Mouse (Mus musculus): Measurements from ENCODE around the gene Limk1.

The Limk1 gene

DNA sequence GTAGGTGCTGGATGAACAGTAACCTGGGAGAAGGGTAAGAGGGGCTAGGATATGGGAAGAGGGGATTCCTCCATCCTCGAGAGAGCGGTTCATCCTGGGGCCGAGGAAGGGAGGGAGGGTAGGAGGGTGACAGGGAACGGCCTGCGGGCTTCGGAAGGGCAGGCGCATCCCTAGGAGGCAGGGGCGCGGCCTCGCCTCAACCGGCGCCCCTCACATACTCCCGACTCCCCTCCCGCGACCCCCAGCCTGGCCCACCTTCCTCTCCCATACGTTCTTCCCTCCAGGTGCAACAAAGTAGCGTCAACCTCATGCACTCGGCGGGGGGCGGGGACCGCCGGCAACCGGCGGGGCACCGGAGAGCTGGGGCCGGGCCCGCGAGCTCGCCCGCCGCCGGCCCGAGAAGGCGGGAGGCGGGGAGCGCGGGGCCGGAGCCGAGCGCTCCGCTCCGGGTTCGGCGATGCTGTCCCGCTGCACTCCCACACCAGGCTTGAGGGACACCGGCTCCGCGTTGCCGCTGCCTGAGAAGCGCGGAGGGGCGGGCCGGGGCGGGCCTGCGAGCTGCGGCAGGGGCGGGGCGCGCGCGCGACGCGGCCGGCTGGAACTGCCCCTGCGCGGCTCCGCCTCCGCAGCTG, at the start of gene Limk1:
Limk1 (minus strand) TSS at position 513 of the 632 bp plus-strand sequence.
- DNase-seq (ENCODE audit: low spot score) = no peak

DNA sequence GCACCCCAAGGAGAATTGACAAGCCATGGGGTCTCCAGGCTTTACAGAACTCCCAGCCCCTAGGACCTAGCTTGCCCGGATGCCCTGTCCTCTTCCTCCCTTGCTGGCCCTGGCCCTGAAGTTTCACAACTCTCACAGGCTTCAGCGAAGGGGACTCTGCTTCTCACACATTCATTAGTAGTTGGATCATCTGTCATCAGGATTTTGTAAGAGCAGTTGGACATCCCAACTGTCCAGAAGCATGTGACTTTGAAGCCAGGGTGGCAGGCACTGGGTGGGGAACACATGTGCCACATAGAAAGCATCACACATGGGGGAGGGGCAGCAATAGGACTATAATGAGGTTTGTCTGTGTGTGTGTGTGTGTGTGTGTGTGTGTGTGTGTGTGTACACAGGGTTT, 46.5 kb upstream of the Limk1 start:
- DNase-seq (ENCODE audit: low spot score) = peak; percentile 25

DNA sequence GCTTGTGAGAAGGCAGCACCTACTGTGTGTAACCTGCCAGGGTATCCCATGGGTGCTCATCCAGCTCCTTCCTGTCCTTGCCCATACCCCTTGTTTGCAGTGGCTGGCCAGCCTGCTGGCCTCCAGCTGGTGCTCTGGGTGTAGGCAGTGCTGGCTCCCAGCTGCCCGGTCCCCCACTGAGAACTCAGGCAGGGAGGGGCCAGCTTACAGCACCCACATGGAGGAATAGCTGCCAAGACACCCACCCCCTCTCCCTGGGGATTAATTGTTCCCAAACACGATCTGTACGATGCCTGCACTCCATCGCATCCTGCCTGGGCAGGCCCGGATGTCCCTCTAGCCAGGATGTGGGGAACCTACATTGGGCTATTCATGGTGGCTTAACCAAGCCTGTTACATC, 45.7 kb upstream of the Limk1 start:
- no peak for DNase-seq (ENCODE audit: low spot score)

DNA sequence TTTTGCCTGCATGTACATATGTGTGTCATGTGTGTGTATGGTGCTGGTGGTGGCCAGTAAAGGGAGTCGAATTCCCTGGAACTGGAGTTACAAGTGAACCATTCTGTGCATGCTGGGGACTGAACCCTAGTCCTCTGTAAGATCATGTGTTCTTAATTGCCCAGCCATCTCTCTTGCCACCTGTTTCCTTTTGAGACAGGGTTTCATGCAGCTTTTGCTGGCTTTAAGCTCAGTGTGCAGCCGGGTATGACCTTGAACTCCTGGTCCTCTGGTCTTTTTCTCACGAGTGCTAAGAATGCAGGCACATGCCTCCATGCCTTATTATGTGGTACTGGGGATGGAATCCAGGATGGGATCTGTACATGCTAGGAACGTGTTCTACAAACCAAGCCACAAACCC, 44.8 kb upstream of the Limk1 start:
- DNase-seq (ENCODE audit: low spot score) = no peak

DNA sequence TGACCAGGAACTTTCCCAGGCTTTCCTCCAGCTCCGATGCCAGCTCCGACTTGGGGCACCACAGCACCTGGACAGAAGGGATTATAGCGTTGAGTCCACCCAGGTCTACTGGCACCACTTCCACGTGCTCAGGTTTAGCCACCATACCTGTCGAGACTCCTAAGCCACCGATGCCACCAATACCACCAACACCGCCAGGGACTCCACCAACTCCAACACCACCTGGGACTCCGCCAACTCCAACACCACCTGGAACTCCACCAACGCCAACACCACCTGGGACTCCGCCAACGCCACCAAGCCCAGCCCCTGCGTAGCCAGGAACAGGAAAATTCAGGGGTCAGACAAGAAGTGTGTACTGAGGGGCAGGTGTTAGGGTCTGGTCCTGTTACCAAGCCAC, 40.7 kb upstream of the Limk1 start:
- no peak for DNase-seq (ENCODE audit: low spot score)

DNA sequence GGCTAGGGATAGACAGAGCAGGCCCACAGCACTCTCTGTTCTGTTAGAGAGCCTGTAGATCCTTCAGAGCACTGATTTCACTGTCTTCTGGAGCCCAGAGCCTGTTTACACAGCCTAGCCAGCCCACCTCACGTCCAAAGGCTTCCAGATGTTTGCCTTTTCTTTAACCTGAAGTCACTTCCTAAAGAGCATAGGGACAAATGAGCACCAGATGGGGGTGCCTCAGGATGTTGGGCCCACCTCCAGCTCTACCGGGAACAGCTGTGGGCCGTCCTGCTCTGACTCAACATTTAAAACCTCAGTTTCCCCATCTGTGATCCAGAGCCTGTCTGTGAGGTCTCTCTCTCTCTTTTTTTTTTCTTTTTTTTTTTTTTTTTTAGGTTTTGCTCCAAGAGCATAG, 40.1 kb upstream of the Limk1 start:
- DNase-seq (ENCODE audit: low spot score) = no peak

DNA sequence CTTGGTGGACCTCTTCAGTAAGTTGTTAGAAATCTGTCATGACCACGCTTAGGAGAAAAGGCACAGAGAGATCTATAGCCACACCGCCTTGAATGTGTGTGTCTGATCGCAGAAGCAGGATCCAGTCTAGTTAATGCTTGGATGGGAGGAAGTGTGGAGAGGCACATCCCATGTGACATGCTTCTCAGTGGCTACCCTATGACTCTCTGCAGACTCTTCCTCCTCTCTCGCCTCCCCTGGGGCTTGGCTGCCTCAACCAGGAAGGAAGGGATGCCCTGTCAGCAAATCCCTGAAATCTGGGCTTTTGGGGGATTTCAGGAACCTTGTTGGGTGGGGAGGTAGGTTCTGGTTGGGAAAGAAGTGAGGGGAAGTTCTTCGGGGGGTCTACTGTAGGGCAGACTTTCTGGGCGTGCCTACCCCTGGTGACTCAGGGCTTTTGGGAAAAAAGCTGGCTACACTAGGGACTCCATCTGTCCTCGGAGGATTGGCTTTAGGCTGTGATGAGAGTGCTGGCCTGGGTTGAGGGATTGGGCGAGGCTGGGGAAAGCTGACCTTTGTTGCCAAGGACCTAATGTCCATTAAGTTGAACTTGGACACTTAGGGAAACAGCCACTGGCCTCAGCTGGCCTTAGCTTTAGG, 38.7 kb upstream of the Limk1 start:
- no peak for DNase-seq (ENCODE audit: low spot score)

DNA sequence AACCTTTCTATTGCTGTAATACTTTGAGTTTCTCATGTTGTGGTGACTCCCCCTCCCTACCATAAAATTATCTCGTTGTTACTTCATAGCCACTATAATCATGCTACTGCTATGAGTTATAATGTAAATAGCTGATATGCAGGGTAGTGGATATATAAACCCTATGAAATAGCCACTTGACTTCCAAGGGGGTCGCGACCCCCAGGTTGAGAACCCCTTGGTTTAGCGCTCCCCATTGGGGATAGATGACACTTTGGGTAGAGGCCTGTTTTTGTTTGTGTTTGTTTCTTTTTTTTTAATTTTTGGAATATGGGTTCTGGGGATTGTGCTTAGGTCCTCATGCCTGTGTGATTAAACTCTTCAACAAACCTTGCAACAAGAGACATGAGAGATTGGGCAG, 36.9 kb upstream of the Limk1 start:
- DNase-seq (ENCODE audit: low spot score) = no peak

DNA sequence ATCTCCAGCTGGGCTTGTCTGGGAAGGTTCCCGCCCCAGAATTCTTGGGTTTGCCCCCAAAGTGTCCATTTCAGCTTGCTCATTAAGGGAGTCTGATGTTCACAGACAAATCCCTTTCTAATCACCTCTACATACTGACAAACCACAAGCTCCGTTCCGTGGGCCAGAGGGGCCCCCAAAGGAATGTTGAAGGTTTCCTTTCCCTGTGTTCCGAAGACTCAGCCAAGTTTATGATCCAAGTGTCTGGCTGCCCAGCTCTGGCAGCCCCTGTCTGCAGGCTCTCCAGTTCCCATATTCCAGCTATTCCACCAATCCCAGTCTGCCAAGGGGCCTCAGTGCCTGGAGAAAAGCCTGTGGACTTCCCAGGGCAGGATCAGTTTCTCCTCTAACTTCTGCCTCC, 31.7 kb upstream of the Limk1 start:
- no peak for DNase-seq (ENCODE audit: low spot score)

DNA sequence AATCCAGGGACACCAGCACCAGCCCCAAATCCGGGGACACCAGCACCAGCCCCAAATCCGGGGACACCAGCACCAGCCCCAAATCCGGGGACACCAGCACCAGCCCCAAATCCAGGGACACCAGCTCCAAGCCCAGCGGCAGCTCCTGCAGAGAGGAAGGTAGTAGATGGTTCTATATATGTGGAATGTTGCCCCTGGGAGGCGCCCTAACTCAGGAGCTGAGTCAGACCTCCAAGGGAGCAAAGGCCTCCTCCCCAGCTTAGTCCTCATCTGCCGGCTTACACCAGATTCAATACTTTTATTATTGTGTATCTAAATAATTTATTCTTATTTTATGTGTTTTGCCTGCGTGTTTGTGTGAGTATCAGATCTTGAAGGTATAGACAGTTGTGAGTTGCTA, 22.7 kb upstream of the Limk1 start:
- no peak for DNase-seq (ENCODE audit: low spot score)

DNA sequence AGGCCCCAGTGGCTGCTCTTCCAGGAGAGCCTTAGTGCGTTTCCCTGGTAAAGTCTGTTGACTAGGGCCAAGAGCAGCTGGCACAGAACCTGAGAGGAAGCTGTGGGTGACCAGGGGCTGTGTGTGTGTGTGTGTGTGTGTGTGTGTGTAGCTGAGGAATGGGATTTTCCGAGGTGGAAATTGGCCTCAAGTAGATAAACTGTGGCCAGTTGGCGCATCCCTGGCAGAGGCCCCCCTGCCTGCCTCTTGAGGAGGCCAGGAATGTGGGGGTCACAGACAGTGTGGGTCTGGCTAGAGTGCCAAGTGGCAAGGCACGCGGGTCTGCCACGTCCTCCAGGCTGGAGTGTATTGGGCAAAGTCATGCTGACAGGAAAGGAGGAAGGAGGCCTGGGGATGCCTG, 20.9 kb upstream of the Limk1 start:
- DNase-seq (ENCODE audit: low spot score) = no peak

DNA sequence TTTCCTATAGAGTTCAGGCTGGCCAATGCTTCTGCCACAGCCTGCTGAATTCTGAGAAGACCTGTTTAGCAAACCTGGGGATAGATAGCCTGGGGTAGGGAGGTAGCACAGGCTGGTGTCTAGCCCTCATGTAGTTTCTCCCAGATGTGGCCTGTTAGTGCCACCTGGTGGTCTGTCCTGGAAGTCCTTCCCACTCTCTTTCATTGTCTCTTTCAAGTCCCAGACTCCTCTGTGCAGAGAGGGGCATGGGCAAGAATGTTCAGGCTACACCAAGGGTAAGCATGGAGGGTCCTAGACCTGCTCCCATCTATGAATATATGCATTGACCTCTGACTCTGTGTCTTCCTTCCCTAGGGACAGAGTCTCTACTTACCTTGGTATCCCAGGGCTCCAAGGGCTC, 15.8 kb upstream of the Limk1 start:
- peak; percentile 76 for DNase-seq (ENCODE audit: low spot score)

DNA sequence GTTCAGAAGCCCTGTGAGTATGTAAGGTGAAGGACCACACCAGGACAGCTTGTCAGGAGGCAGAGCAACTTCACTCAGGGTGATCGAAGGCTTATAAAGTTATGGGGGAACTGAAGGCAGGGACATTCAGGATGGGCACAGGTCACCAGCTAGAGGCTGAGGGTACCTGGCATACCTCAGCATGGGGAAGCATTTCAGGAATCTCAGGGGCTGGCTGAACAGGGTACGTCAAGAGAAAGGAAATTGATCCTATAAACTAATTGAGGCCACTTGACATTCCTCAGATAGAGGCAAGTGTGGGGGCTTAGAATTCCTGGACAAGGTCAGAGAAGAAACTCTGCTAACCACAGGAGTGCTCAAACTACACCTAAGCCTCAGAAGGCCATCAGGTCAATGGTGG, 7.1 kb upstream of the Limk1 start:
- DNase-seq (ENCODE audit: low spot score) = no peak

DNA sequence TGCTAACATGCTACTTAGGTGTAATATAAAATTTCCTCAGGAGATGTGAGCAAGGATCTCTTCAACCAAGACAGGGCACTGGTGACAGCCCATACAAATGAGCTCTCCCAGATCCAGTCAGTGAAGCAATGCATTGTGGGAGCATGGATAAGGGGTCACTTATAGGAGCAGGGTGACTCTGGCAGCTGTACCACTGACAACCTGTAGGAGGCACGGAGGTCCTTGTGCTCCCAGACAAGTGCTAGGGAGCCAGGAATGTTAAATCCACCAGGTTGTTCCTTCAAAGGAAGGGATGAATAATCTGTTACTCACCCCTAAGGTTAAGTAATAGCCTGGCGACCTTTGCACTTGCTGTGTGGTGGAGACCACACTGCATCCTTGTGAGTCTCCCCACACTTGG, 6.7 kb upstream of the Limk1 start:
- DNase-seq (ENCODE audit: low spot score) = no peak

DNA sequence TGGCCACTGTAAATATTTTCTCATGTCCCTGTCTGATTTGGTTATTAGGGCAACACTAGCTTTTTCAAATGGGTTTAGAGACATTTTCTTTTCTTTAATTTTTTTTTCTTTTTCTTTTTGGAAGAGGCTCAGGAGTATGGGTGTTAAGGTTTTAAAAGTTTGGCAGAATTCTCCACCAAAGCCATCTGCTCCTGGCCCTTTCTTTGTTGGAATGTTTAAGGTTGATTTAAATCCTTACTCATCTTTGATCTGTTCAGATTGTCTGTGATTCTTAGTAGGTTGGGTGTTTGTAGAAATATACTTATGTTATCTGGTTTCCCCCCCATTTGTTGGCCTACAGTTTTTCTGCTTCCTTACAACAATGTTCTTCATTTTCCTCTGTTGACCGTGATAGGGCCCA, 4.3 kb upstream of the Limk1 start:
- no peak for DNase-seq (ENCODE audit: low spot score)

DNA sequence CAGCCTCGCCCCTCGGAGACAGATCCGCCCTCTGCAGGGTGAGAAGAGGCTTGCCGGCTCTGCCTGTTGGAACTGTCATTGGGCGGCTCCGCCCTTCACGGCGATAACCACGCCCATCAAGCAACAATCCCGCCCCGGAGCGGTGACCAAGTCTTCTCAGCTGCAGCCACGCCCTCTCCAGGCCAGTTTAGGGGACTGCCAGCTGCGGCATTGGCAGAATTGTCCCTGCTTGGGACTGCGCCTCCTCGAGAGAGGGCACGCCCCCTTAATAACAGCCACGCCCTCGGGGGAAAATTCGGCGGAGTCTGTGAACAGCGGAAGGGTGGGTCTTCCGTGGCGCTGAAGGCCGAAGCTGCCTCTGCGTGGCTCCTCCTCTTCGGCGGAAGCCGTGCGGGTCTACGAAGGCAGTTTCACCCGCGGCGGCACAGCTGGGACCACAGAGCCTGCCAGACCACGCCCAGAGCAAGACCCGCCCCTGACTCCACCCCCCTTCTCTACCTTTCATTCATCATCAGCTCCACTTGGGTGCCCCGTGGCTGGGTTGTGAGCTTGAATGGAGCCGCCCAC, 403 bp upstream of the Limk1 start:
- peak; percentile 99 for DNase-seq (ENCODE audit: low spot score)

DNA sequence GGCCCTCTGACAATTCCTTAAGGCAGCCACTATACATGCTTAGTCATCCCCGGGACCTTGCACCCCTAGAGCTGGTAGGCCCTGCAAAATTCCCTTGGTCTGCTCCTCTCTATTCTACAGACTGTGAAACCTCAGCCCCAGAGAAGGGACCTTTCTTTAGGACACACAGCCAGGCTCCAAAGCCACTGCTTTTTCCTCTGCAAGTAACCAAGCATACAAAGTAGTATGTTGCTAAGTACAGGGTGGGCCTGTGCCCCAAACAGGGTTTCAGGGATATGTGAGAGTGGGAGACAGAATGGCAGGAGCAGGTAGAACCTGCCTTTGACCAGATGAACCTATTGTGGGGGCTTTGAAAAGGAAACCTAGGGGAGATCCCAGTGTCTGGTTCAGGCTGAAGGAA, 1.2 kb downstream of the Limk1 start:
- no peak for DNase-seq (ENCODE audit: low spot score)

DNA sequence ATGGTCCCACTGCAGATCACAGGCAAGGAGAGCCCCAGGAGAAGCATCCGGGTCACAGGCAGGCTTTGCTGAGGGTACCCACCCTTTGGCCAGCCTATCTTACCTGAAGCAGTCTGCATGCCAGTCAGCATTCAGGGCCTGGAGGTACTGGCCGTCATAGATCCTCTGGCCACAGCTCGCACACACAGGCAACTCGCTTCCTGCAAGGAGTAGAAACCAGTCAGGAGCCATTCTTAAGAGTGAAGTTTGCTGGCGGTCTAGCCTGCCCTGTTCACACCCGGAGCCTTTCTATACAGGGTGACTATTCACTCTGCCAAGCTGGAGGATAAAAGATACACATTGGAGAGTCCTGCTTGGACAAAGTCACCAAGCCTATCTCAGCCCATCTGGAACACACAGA, 1.9 kb downstream of the Limk1 start:
- no peak for DNase-seq (ENCODE audit: low spot score)

DNA sequence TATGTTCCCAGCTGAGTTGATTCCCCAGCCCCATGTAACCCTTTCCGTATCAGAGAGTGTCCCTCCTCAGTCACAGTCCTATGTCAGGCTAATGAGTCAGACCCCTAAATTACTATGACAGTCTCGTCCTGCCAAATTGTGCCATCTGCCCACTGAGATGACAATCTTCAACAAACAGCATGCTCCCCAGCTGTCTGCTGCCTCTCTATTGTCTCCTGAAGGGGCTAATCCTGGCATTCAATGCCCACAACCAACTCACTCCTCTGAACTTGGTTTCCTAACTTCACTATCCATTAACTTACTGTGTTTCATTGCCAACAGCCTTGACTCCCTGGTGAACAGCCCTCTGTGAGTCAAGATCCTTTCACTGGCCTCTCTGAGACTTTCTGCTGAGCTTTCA, 4.0 kb downstream of the Limk1 start:
- DNase-seq (ENCODE audit: low spot score) = no peak

DNA sequence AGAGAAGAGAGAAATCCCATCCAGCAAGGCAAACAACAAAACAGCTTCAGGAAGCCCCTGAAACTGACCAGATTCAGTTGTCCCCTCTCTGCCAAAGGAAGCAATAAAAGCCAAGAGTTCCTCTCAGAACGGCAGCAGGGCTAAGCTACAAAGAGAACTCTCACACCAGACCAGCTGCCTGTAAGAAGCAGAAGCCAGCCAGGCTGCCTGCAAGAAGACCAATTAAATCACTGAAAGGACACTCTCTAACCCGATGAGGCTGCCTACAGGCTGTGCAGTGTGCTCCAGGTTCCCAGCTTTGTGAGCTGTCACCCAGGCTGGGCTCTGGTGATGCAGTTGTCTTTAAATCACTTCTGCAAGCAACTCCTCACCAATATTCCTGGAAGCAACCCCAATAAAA, 4.6 kb downstream of the Limk1 start:
- DNase-seq (ENCODE audit: low spot score) = no peak

DNA sequence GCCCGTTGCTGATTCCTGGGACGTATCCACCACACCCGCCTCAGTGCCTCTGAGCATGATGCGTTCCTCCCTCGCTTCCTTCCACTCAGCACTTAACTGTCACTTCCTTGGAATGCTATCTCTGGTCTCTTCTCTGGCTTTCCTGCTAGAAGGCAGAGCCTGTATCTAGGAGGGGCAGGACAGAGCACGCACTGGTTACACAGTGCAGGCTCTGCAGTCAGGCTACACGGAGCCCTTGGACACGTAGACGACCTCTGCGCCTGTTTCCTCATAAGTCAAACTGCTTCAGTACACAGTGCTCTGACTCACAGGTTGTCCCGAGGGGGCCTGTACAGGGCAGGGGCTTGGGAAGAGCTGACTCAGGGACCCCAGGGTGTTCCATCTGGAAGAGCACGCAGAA, 8.2 kb downstream of the Limk1 start:
- DNase-seq (ENCODE audit: low spot score) = peak; percentile 61

DNA sequence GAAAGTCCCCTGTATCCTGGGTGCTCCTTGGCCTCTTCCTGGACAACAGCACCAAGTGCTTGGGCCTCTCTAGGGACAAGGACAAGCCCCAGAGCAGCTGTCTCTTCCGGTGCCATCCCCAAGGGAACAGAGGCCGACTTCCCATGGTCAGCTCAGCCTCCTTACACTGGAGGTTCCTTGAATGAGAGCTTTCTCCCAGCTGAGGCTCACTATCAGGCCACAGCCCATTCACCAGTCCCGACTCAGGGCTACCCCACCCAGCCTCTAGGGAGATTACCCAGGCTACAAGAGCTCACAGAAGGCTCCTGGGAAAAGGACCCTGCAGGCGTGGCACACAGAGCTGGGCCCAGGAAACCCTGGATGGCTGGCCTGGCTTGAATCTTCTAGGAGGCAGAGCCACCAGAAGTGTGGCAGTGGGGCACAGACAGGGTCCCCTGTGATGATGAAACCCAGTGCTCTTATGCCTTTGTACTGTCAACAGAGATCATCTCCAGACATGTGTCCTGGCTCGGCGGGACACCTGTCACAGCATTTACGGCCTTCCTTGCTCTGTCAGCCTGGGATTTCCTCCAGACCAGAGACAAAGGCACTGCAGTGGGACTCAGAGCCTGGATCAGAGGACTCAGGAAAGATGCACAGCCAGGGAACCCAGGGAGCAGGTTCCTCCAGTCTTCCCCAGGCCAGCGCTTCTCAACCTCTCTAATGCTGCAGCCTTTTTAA, 9.4 kb downstream of the Limk1 start:
- DNase-seq (ENCODE audit: low spot score) = no peak

DNA sequence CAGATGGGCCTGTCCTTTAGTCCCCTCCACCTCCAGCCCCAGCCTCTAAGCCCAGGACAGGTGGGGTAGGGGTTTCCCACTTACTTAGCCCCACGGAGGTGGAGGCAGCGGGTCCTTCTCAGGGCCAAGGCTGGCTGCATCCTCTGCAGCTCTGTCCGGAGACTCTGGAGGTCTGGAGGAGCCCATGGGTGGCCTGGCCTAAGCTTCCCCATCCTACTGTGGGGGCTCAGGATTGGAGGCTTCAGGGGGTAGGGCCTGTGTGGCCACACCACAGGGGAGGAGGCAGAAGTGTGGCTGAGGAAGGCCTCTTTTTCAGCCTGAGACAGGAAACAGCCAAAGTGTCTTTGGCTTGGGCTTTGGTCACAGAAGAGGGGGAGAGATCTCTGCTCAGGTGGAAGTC, 10.4 kb downstream of the Limk1 start:
- no peak for DNase-seq (ENCODE audit: low spot score)

Data from adipocyte (in vitro differentiated cells).